Mouse (Mus musculus): ENCODE results near the gene Cd5.

Cd5 gene

DNA sequence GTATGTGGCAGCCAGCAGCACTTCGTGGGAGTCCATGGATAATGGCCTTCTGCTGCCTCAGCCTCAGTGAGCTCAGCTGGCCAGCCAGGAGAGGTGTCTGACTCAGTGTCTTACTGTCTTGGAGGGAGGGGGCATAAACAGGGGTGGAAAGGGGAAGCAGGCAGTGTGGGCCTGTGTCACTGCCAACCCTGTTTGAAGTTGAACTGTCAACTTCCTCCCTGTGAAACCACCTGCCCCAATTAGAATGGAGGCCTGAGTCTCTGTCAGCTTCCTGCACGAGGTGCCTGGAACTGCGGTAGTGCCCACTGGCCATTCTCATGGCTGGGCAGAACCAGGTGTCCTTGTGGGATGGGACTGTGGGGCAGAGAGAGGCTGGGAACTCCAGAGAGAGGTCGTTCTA, at the start of gene Cd5:
Gene Cd5 (minus strand): TSS at position 192 of the 400 bp plus-strand sequence.
- no peak for DNase-seq (ENCODE audit: low read depth, low spot score)

DNA sequence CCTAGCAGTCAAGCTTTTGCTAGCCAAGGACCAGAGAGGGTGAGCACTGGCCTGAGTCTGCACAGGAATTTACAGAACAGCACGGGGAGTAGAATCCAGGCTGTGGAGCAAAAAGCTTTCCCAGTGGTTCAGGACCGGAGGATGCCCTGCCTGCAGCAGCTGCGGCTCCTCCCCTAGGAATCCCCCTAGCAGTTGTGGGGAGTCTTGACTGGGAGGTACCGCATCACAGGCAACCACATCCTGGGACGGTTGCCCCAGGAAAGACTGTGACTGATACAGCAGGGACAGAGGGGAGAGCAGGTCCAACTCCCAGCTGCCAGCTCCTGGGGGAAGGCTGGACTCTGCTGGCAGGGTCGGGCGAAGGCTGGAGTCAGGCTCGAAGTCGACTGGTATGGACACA, 49.4 kb upstream of the Cd5 start:
- no peak for DNase-seq (ENCODE audit: low read depth, low spot score)

DNA sequence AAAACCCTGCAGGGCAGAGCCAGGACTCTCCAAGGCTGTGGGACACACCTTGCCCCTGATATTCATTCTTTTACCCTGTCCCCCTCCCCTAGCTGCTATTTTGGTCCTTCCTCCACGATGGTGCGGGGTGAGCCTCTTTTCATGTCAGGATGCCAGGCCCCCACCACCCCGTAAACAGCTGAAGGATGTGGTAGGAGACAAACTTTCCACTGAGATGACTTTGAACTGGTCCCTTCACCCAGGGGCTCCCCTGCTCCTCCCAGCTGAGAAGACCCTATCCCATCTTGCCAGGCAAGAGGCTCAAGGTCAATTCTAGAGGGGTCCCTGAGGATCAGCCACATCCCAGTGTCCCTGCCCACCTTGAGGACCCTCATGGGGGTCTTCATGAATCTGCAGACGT, 48.6 kb upstream of the Cd5 start:
- no peak for DNase-seq (ENCODE audit: low read depth, low spot score)

DNA sequence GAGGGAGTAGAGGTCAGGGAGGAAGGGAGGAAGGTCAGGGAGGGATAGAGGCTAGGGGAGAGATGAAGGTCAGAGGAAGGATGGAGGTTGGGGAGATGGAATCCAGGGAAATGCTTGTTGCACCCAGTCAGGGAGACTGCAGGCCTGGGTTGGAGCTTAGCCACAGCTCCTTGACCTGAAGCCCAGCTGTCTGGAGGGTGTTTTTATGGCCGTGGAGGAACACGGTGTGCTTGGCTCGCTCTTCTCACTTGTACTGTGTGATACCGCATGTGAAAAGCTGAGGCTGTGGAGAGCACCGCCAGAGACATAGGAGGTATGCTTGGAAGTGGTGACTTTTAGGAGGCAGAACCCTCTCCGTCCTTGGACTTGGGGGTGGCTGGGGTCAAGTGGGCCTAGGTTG, 48.0 kb upstream of the Cd5 start:
- no peak for DNase-seq (ENCODE audit: low read depth, low spot score)

DNA sequence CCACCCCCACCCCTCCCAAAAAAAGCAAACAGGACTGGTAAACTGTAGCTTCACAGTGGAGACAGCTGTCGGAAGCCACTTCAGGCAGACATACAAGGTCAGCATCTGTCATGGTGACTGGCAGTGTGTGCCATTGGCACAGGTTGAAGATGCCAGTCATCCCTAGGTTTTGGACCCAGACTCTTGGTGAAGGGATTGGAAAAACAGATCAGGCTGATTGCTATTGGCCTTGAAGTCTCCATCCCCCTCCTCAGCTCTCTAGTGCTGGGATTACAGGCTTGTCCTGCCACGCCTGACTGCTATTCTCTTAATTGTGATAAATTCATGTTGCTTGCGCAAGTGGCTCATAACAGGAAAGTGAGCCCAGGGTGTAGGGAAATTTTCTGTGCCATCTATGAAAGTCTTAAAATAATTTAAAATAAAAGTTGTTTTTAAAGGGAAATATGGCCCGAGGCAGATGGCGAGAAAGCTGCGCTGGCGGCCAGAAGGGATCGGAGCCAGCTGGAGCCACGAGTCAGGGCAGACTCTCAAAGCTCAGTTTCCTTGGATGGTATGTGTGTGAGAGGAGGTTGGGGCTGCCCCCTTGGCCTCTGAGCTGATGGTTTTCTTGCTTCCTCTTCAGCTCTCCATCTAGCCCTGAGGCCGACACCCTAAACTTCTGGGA, 46.1 kb upstream of the Cd5 start:
- DNase-seq (ENCODE audit: low read depth, low spot score), result no peak

DNA sequence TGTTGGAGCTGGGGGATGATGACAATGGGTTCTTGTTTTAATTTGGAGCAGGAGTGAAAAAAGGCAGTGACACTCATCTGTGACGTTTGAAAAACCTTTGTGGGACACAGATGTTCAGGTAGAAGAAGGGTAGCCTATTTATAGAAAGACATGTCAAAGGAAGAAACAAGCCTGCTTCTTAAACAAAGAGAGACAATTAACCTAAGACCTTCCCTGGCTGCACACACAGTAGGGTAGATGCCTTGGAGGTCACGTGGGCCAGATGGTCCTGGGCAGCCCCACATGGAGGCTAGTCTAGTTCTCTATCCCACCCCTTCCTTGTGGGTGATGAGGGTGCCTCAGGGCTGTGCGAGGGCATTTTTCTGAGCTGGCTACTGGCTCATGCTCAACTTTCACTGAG, 45.3 kb upstream of the Cd5 start:
- no peak for DNase-seq (ENCODE audit: low read depth, low spot score)

DNA sequence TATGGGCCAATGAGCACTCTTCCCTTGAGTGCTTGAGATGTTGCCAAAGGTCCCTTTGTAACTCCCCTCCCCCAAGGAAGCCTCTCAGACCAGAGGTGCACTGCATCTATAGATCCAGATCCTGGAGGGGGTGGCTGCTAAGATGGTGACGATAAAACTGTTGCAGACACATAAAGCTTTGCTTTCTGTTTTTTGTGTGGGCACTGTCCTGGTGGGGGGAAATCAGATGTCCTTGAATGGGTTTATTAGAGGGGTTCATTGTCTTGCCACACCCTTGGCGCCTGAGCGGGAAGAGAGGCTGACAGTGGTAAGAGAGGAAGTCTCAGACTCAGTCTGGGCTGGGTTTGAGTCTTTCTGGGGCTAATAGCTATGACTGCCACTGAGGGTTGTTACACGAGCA, 44.4 kb upstream of the Cd5 start:
- no peak for DNase-seq (ENCODE audit: low read depth, low spot score)

DNA sequence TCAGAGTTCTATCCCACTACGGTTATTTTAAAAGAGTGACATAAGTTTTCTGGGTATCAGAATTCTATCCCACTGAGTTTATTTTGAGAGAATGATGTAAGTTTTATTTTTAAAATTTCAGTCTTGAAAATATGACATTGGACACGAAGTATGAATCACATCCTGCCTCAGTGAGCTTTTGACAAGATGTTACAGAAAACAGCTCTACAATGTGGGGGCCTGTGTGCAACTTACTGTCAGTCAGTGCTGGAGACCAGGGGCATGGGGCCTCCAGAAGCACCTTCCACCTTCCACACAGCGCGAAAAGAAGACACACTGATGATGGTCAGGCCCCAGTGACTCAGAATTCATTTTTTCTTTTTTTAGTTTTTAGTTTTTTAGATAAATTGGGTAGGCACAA, 42.8 kb upstream of the Cd5 start:
- no peak for DNase-seq (ENCODE audit: low read depth, low spot score)

DNA sequence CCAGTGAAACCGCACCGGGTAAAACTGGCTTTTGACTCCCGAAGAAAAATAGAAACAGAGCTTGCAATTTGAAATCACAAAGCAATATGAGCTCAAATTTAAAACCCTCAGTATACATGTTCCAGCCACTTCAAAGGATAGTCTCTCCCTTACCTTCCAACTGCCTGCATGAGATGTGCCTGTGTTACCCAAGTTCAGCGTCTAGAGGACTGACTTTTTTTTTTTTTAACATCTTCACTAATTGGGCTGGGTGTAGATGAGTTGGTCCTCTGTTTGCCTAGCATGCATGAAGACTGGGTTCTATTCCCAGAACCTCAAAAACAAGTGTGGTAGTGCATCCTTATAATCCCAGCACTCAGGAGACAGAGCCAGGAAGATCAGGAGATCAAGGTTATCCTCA, 38.1 kb upstream of the Cd5 start:
- no peak for DNase-seq (ENCODE audit: low read depth, low spot score)

DNA sequence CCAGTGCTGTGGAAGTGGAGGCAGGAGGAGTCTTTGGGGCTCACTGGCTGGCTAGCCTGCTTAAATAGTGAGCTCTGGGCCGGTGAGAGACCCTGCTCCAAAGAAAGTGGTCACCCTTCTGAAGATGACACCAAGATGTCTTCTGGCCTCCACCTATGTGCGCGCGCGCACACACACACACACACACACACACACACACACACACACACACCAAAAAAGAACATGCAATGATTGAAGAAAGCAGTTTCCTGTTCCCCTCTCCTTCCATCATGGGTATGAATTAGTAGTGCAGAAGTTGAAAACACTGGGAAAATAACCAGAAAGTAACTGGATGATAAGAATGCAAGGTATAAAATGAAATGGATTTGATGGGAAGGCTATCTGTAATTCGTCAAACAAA, 35.3 kb upstream of the Cd5 start:
- no peak for DNase-seq (ENCODE audit: low read depth, low spot score)

DNA sequence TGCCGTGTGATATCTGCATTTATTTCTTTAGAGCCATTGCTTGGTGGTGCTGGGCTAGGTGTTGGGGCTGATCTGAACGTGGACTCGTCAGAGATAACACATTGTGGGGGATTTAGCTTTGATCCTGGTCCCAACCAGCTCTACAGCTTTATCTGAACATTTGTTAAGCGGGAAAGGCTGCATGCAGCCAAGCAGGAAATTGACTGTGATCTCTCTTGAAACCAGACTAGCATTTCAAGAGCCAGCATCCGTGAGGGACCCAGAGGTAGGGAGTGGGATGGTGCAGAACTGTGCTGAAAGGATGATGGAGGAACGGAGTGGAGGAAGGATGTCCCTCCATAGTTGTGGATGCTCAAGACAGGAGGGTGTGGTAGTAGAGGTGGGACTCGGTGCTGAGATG, 34.6 kb upstream of the Cd5 start:
- DNase-seq (ENCODE audit: low read depth, low spot score), result no peak

DNA sequence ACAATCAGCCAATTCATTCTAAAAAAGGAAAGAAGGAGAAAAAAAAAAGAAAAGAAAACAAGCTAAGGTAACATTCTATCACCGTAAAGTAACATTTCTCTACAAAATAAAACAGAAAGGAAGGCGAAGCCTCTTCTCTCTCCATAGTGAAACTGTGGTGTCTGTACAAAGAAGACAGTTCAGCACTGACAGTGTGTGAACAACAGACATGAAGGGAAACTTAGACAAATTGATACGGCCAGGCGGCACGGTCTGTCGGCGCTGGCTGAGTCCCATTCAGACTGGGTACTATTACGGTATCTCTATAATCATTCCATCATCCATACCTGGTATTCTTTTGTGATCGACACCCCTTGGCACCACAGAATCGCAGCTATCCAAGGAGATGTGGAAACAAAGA, 34.1 kb upstream of the Cd5 start:
- DNase-seq (ENCODE audit: low read depth, low spot score), result no peak

DNA sequence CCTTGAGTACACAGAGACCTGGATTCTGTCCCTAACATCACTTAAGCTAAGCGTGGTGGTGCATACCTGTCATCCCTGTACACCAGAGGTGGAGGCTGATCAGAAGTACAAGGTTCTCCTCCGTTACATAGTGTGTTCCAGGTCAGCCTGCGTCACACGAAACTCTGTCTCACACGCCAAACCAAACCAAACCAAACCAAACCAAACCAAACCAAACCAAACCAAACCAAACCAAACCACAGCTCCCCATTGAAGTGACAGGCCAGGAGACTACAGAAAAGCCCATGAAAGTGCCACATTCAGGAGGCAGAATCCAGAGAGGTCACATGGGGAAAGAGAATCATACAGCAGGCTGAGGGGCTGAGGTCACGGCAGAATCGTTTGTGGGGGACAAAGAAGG, 33.2 kb upstream of the Cd5 start:
- DNase-seq (ENCODE audit: low read depth, low spot score), result no peak

DNA sequence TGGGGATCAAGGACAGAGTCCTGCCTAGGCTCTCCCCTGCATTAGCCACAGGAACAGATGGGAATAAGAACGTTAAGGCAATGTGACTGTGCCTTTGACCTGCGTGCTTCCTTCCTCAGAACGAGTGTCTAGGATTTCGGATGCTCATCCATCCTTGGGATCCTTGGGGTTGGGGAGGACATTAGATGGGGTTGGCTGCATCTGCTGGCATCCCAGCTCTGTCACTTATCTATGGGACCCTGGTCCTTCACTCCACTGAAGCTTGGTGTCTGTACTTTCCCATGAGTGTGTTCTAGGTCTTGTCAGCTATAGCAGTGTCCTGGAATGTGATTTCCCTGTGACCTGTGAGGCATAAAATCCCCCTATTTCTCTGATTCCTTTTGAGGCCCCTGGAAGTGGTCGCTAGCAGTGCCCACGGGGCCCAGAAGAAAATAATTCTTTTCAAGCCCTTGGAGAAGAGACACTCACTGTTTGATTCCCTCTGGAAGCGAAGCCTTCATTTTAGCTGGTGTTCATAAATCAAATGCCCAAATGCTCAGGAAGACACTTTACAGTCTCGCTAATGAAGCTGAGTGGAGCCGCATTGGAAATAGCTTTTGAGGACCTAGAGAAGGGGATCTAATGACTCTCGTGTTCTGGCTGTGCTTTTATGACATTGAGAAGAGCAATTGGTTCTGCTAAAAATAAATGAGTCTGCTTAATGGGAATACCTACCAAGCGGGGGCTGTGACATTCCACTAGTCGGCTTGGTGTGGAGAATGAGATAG, 30.8 kb upstream of the Cd5 start:
- DNase-seq (ENCODE audit: low read depth, low spot score), result peak; percentile 23

DNA sequence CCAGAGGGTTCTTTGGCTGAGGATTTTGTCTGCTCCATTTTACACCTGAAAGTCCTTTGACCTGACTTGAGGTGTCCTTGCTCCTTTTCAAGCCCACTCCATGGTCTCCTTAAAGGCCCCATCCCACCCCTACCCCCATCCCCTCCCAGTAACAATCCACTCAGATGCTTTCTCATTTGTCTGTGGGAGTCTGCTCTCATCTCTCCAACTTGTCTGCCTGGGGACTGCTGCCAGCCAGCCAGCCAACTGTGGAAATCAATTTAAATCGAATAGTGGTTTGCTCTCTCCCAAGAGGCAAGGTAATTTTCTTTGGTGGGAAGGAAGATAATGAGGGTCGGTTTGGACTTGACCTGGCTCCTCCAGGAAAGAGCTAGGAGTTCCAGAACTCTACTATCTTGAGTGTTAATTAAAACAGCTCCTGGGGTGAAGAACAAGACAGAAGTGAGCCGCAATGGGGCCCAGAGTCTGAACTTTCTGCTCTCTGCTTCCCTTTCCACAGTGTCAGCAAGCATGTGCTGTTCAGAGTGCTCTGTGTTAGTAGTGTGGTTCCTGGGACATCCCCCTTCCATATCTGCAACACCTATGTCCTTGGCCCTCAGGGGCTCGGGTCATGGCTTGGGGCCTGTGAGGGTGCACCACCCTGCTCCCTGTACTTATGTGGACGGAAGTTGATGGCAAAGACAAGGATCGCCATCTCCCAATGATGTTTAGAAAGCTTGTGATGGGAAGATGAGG, 30.1 kb upstream of the Cd5 start:
- DNase-seq (ENCODE audit: low read depth, low spot score), result no peak

DNA sequence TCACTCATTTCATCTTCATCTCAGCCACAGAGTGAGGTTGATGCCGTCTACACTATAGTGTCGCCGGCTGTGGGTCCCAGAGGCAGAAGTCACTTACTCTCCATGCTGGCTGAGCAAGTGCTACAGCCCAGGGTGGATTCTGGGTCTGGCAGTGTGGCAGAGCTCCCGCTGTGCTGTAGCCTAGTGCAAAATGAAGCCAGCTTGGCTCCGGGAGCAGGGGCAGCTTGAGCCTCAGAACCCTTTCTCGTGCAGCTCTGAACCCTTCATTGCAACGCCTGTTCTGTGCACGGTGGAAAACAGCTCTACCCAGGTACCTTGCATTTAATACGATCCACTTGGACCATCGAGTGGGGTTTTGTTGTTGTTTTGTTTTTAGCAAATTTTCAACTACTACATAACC, 28.8 kb upstream of the Cd5 start:
- no peak for DNase-seq (ENCODE audit: low read depth, low spot score)

DNA sequence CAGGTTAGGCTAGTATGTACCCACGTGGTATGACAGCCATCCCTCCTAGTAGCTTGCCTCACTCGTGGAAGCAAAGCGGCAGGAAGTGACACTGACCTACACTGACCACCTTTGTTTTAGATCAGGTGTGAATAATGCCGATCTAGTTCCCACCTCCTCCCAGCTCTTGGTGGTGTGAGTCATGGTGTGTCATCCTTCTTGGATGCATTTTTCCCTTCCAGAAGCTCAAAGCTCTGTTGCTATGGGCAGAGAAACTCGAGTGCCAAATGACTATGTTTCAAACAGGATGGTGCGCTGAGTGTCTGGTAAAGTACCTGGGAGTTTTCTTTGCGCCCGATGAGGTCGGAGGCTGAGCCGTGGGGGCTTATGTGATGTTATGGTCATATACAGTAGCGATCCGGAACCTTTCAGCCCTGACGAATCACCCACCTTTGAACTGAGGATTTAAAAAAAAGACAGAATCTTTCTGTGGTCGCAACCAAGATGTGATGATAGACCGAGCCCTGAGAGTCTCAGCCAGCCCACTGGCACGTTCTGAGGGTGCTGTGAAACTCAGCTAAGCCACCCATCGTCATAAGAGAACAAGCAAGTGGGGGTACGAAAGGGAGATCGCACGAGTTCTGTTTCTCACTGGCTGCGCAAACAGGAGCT, 24.7 kb upstream of the Cd5 start:
- no peak for DNase-seq (ENCODE audit: low read depth, low spot score)

DNA sequence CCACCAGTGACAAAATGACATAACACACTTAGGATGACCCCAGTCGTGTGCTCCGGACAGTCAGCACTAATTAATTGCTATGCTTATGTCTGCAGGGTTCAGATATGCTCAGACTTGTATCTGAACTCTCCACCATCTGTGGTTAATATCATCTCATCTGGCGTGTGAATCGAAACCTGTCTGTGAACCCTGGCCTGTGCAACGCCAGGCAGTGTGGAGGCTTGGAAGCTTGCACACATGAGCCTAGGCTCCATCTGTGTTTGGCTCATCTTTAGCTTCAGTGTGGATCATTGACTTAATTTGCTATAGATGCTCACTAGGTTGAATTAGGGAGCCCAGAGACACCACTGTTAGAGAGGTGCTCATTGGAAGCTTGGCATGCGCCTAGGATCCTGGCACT, 23.7 kb upstream of the Cd5 start:
- DNase-seq (ENCODE audit: low read depth, low spot score), result no peak

DNA sequence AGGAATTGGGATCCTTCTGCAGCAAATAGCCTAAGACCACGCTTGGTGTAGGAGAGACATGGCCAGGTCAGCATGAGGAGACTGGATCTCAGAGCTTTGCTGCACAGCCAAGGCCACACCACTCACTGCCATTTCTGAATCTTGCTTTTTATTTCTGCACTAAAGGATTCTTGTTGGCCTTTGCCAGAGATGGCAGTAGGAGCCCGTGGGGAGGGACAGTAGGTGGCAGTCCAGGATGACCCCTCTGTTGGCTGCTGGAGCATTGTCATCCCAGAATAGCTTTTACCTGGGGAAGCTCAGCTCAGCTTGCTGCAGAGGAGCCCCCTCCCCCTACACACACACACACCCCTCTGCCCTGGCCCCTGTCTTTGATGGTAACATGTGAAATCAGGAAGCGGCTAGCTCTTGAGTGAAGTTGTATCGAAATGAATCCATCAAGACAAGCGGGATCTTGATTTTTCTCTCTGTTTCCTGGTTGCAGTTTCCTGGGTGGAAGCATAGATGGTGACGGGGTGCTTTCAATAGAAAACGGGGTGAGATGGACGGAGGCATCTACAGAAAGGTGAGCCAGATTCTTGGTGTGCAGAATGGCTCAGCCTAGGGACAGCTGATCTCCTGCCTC, 23.1 kb upstream of the Cd5 start:
- DNase-seq (ENCODE audit: low read depth, low spot score), result no peak

DNA sequence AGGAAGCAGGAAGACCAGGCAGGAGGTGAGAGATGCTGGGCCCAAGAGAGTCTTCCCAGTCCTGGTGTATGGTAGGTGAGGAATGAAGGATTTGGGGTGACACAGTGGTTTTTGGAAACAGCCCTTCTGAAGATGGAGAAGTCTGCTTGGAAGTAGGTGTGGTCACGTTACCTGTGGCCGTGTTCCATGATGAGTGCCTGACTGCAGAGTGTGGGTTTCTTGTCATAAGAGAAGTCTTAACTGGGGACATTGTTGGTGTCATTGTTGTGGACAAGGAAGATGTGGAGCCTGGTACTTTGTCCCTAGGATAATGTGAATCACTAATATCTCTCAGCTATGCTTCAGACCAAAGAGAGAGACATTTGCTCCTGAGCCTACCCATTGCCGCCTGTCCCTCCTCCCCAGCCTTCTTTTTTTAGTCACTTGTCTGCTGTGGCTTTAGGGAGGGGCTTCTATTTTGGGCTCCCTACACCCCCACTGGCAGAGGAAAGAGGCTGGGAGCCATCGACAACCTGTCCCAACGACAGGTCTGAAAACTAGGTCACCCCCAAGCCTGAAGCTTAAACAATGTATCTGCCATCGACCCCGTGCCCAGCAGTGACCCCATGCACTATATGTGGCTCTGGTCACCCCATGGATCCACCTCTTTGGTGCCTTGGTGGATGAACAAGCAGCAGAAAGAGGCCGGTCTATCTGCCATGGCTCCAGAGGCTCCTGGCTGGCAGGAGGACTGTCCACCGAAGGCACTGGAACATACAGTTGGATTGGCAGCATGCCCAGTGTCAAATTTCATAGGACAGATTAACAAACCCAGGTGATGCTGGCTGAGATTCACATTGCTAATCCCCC, 21.4 kb upstream of the Cd5 start:
- no peak for DNase-seq (ENCODE audit: low read depth, low spot score)

DNA sequence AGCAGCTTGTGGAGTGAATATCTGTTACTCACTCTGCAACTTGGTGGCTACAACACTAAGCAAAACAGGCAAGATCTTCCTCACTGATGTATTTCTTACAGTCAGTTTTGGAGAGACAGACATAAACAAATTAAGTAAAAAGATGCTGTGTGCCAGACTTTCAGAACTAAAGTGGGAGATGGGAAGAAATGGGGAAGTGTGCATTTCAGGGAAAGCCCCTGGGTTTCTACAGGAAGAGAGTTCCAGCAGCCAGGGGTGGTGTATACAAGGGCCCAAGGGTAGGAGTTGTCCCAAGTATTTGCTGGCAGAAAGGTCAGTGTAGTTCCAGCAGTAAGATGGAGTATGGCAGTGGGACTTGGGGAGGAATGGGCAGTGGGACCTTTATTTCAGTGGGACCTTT, 20.7 kb upstream of the Cd5 start:
- no peak for DNase-seq (ENCODE audit: low read depth, low spot score)
